Mouse (Mus musculus) MEL (cell line): Measurements from ENCODE around the gene Rrh. TPM values are rescaled to one million over a fixed set of nuclear protein-coding genes. Genes with fewer than 3 reads are reported as not detected.
A peak's percentile ranks its signal among the peaks of the same experiment; 100 is the strongest.

Experiments
- DNase-seq: peaks from one replicate; pipeline ENCODE4 v3.0.0; 2011; ENCODE audit warnings: low read depth, low spot score
- H3K27ac ChIP-seq: 2 replicates; pipeline ENCODE4 v1.5.1; 2012; ENCODE audit warnings: low read depth, mild to moderate bottlenecking, control low read depth, low read length, moderate library complexity; ENCODE audit not compliant: control insufficient read depth
- H3K27me3 ChIP-seq, 2 experiments: fragments of 150-350 bp in 1 of 2; sonication (generic) in 1 of 2; 2 replicates each; pipeline ENCODE4 v1.6.1; 2012; ENCODE audit warnings: low read length in 2 of 2, mild to moderate bottlenecking in 2 of 2, improper control_type of control experiment in 1 of 2, moderate library complexity in 1 of 2; ENCODE audit not compliant: insufficient read depth in 2 of 2, control insufficient read depth in 1 of 2
- H3K36me3 ChIP-seq, 2 experiments: 2 replicates each; pipeline ENCODE4 v1.6.1; 2012 to 2014; ENCODE audit warnings: low read length in 2 of 2, improper control_type of control experiment in 1 of 2, inconsistent platforms in 1 of 2, mild to moderate bottlenecking in 1 of 2; ENCODE audit not compliant: insufficient read depth in 2 of 2, control insufficient read depth in 1 of 2
- H3K4me1 ChIP-seq, 2 experiments: fragments of 150-350 bp in 1 of 2; sonication (generic) in 1 of 2; 2 replicates each; pipeline ENCODE4 v1.6.1; 2012; ENCODE audit warnings: low read length in 2 of 2, improper control_type of control experiment in 1 of 2, mild to moderate bottlenecking in 1 of 2; ENCODE audit not compliant: insufficient read depth in 2 of 2, control insufficient read depth in 1 of 2
- H3K4me3 ChIP-seq, 2 experiments: fragments of 150-350 bp in 1 of 2; sonication (generic) in 1 of 2; 2 replicates each; pipeline ENCODE4 v1.5.1; 2012; ENCODE audit warnings: low read depth in 2 of 2, low read length in 2 of 2, mild to moderate bottlenecking in 2 of 2, moderate library complexity in 2 of 2, control low read depth in 1 of 2, improper control_type of control experiment in 1 of 2; ENCODE audit not compliant: control insufficient read depth in 1 of 2, insufficient read depth in 1 of 2
- H3K79me2 ChIP-seq: 2 replicates; pipeline ENCODE4 v1.6.1; 2012; ENCODE audit warnings: mild to moderate bottlenecking, low read length, moderate library complexity; ENCODE audit not compliant: control insufficient read depth, poor library complexity, insufficient read depth
- H3K9ac ChIP-seq: 2 replicates; pipeline ENCODE4 v1.6.1; 2012; ENCODE audit warnings: low read depth, mild to moderate bottlenecking, control low read depth, low read length, moderate library complexity; ENCODE audit not compliant: control insufficient read depth, poor library complexity, severe bottlenecking
- H3K9me3 ChIP-seq: fragments of 150-350 bp; sonication (generic); replicated peaks from 2 replicates; pipeline ENCODE4 v1.6.1; 2012; ENCODE audit warnings: mild to moderate bottlenecking, low read length, improper control_type of control experiment, moderate library complexity; ENCODE audit not compliant: insufficient read depth
- CTCF ChIP-seq, 3 experiments: IDR thresholded peaks in 2 of 3; conservative IDR thresholded peaks in 1 of 3; 2 replicates each; pipeline ENCODE4 v1.5.1; 2011 to 2012; ENCODE audit warnings: low read length in 3 of 3, low read depth in 2 of 3, mild to moderate bottlenecking in 2 of 3, improper control_type of control experiment in 1 of 3, inconsistent platforms in 1 of 3, mixed read lengths in 1 of 3, moderate library complexity in 1 of 3; ENCODE audit not compliant: control insufficient read depth in 1 of 3, insufficient read depth in 1 of 3, poor library complexity in 1 of 3, severe bottlenecking in 1 of 3
- EP300 ChIP-seq, 2 experiments: IDR thresholded peaks; 2 replicates each; pipeline ENCODE4 v1.6.1; 2011; ENCODE audit warnings: improper control_type of control experiment in 2 of 2, low read length in 2 of 2, low read depth in 1 of 2, mild to moderate bottlenecking in 1 of 2
- GABPA ChIP-seq: IDR thresholded peaks from 2 replicates; pipeline ENCODE4 v1.6.1; 2012; ENCODE audit warnings: low read depth, mild to moderate bottlenecking, inconsistent platforms, low read length, improper control_type of control experiment, moderate library complexity
- GATA1 ChIP-seq: IDR thresholded peaks from 2 replicates; pipeline ENCODE4 v1.6.1; 2011; ENCODE audit warnings: low read depth, low read length, improper control_type of control experiment
- JUND ChIP-seq: IDR thresholded peaks from 2 replicates; pipeline ENCODE4 v1.6.1; 2011; ENCODE audit warnings: low read depth, mild to moderate bottlenecking, improper control_type of control experiment, low read length
- MYC ChIP-seq: IDR thresholded peaks from 2 replicates; pipeline ENCODE4 v1.6.1; 2011; ENCODE audit warnings: low read depth, mild to moderate bottlenecking, low read length, improper control_type of control experiment, moderate library complexity
- NELFE ChIP-seq: IDR thresholded peaks from 2 replicates; pipeline ENCODE4 v1.6.1; 2011; ENCODE audit warnings: low read depth, low read length, improper control_type of control experiment
- POLR2AphosphoS5 ChIP-seq: IDR thresholded peaks from 2 replicates; pipeline ENCODE4 v1.6.1; 2012; ENCODE audit warnings: low read depth, borderline replicate concordance, mild to moderate bottlenecking, inconsistent platforms, low read length, moderate library complexity, mixed read lengths
- RAD21 ChIP-seq: IDR thresholded peaks from 2 replicates; pipeline ENCODE4 v1.6.1; 2011; ENCODE audit warnings: mild to moderate bottlenecking, low read depth, low read length, improper control_type of control experiment
- SMC3 ChIP-seq: IDR thresholded peaks from 2 replicates; pipeline ENCODE4 v1.6.1; 2011; ENCODE audit warnings: low read depth, low read length, improper control_type of control experiment
- TCF12 ChIP-seq: IDR thresholded peaks from 2 replicates; pipeline ENCODE4 v1.6.1; 2014; ENCODE audit warnings: low read depth, mild to moderate bottlenecking, inconsistent platforms, low read length, improper control_type of control experiment, moderate library complexity
- UBTF ChIP-seq: IDR thresholded peaks from 2 replicates; pipeline ENCODE4 v1.6.1; 2012; ENCODE audit warnings: low read depth, mild to moderate bottlenecking, inconsistent platforms, low read length, improper control_type of control experiment, moderate library complexity, borderline replicate concordance; ENCODE audit not compliant: insufficient read depth
- USF1 ChIP-seq: IDR thresholded peaks from 2 replicates; pipeline ENCODE4 v1.6.1; 2014; ENCODE audit warnings: low read depth, mild to moderate bottlenecking, inconsistent platforms, low read length, improper control_type of control experiment, moderate library complexity
- USF2 ChIP-seq, 2 experiments: IDR thresholded peaks; 2 replicates each; pipeline ENCODE4 v1.6.1; 2011 to 2012; ENCODE audit warnings: improper control_type of control experiment in 2 of 2, low read length in 2 of 2, borderline replicate concordance in 1 of 2, inconsistent platforms in 1 of 2, low read depth in 1 of 2, mild to moderate bottlenecking in 1 of 2; ENCODE audit not compliant: insufficient read depth in 1 of 2
- ZNF384 ChIP-seq: IDR thresholded peaks from 2 replicates; pipeline ENCODE4 v1.6.1; 2012; ENCODE audit warnings: low read depth, mild to moderate bottlenecking, inconsistent platforms, low read length, improper control_type of control experiment
- polyA plus RNA-seq, 2 experiments: library from polyadenylated mRNA; stranded (reverse) in 1 of 2; unstranded in 1 of 2; fragments of >175 nt in 1 of 2; fragments of >200 nt in 1 of 2; gene quantifications; 2 replicates each; pipeline versions ENCODE4 v1.2.1 to v1.2.4; 2012; ENCODE audit warnings: low replicate concordance in 2 of 2, low read depth in 1 of 2; ENCODE audit not compliant: insufficient read length in 2 of 2, insufficient read depth in 1 of 2, missing spikeins in 1 of 2
- total RNA-seq: library from RNA; depleted of rRNA; stranded (reverse); fragments of 300-350 nt; gene quantifications from 2 replicates; pipeline ENCODE4 v1.2.3, GENCODE M21; 2012

Rrh gene
- total and polyA plus RNA-seq, 3 experiments = 0.11 to 0.19 TPM; not detected in 1

DNA sequence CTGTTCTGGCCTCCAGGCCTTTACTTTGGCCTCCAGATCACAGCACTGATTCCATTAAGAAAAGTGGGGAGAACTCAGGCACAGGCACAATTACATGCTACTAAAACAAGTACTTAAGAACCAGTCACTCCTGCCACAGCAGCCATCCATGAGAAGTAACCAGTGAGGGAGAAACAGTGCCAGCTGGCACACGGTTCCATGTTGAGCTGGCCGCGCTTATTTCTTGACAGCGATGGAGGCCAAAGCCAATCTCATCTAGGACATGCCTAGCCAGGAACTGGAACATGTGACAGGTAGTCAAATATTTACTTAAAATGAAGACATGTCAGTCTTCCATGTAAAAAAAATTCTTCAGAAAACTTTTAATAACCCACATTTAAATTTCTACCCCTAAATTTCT lies 1.8 kb upstream of the Rrh start:
- Histone ChIP-seq H3K4me1 (peaks cover 0 to 7% of the 10 kb centered on the region in 2 experiments; a peak in 3 of 4 replicates), H3K36me3 (peaks cover 7 to 11% of the 10 kb centered on the region in 2 experiments), H3K79me2 (peaks cover 14% of the 10 kb centered on the region), H3K4me3 (no peak overlapping the region), H3K27me3 (no peaks in the 10 kb centered on the region), H3K27ac (no peak overlapping the region), H3K9me3 (no peaks in the 10 kb centered on the region)
- peak; percentile 12 for DNase-seq
- TF ChIP-seq GATA1 = no peak
- TF ChIP-seq NELFE = no peak
- TF ChIP-seq, all 39 proteins: peak for 0
- H3K9ac ChIP-seq = no peak overlapping the region

DNA sequence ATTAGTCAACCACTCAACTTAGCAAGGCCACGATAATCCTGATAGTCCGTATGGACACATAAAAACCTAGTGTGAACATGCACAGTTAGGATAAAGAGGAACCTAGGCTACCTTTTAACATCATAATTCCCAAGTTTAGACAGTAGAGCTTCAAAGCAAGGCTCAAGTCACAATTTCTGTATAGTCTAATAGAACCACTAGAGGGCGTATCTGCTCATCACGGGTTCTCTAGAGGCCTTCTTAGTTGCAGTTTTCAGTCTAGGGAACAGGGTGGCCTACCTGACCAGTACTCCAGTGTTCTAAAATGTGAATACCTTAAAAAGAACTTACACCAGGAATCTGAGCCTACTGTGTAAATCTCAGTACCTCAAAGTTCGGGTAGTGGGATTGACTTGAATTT lies 906 bp upstream of the Rrh start:
- Histone ChIP-seq H3K79me2 (peaks cover 7% of the 10 kb centered on the region), H3K27ac (no peak overlapping the region), H3K36me3 (peaks cover 1 to 3% of the 10 kb centered on the region in 2 experiments), H3K9ac (no peak overlapping the region), H3K4me1 (no peaks in the 10 kb centered on the region), H3K27me3 (no peaks in the 10 kb centered on the region), H3K4me3 (no peak overlapping the region)
- peak; percentile 77 for DNase-seq
- TF ChIP-seq SMC3 = peak; percentile 55
- TF ChIP-seq TCF12 = no peak
- peak; percentile 39 for TF ChIP-seq RAD21
- peak; percentile 25 to 76 (median 60) for TF ChIP-seq CTCF (IDR thresholded peaks at IDR 0.05 in 2 of 3, conservative IDR thresholded peaks at IDR 0.05 in 1 of 3; ENCODE audit: control insufficient read depth in 1 of 3, insufficient read depth in 1 of 3, low read depth in 2 of 3, low read length in 3 of 3, poor library complexity in 1 of 3, severe bottlenecking in 1 of 3)
- TF ChIP-seq, all 39 proteins: peak for 3
- no peaks in the 10 kb centered on the region for H3K9me3 ChIP-seq

DNA sequence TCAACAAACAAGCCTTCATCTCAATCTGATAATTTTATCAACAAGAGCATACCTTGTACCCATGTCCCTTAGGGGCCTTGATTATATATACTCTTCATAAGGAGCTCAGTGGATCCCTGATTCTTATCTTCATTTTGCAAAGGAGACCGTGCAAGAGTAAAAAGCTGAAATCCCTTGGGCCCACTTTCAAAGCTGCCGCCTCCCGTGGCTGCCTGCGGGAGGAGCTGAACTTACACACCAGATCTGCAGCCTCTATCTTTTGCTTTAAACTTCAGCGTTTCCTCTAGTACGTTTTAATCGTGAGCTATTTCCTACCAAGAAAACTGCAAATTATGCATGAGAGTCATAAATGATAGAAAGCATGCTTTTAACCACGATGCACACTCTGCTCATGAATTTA lies 651 bp downstream of the Rrh start:
- Histone ChIP-seq H3K79me2 (no peaks in the 10 kb centered on the region; the same call in 1 of the 2 replicates), H3K27ac (no peak overlapping the region), H3K36me3 (no peaks in the 10 kb centered on the region; a peak in 1 of 4 replicates), H3K9me3 (no peaks in the 10 kb centered on the region), H3K4me3 (no peak overlapping the region), H3K9ac (no peak overlapping the region), H3K4me1 (no peaks in the 10 kb centered on the region), H3K27me3 (no peaks in the 10 kb centered on the region)
- DNase-seq = no peak
- TF ChIP-seq UBTF (no peak), JUND (no peak), TCF12 (no peak), USF2 (IDR thresholded peaks at IDR 0.05; ENCODE audit: borderline replicate concordance in 1 of 2, insufficient read depth in 1 of 2, low read depth in 1 of 2, low read length in 2 of 2) (no peak), GABPA (no peak), POLR2AphosphoS5 (no peak), EP300 (IDR thresholded peaks at IDR 0.05; ENCODE audit: low read depth in 1 of 2, low read length in 2 of 2) (no peak), ZNF384 (no peak), CTCF (IDR thresholded peaks at IDR 0.05 in 2 of 3, conservative IDR thresholded peaks at IDR 0.05 in 1 of 3; ENCODE audit: control insufficient read depth in 1 of 3, insufficient read depth in 1 of 3, low read depth in 2 of 3, low read length in 3 of 3, poor library complexity in 1 of 3, severe bottlenecking in 1 of 3) (no peak; a peak in 1 of 6 replicates), USF1 (no peak), MYC (no peak)
